Mouse (Mus musculus) thymus, adult 2 months (tissue): ENCODE results near the gene Gm45785. TPM values are rescaled to one million over a fixed set of nuclear protein-coding genes. Genes with fewer than 3 reads are reported as not detected.

Source experiments
- DNase-seq: peaks from one replicate; pipeline ENCODE4 v3.0.0; 2021
- H3K27ac ChIP-seq: fragments of 200-500 bp; 2 replicates; pipeline ENCODE4 v1.5.1; 2012; ENCODE audit warnings: low read length, control low read depth; ENCODE audit not compliant: control insufficient read depth, insufficient read depth
- H3K27me3 ChIP-seq: fragments of 200-500 bp; 2 replicates; pipeline ENCODE4 v1.6.1; 2012; ENCODE audit warnings: mild to moderate bottlenecking, low read length, moderate library complexity, mixed read lengths; ENCODE audit not compliant: control insufficient read depth, insufficient read depth
- H3K36me3 ChIP-seq: fragments of 200-500 bp; 2 replicates; pipeline ENCODE4 v1.6.1; 2012; ENCODE audit warnings: mild to moderate bottlenecking, low read length, moderate library complexity; ENCODE audit not compliant: control insufficient read depth, insufficient read depth
- H3K4me1 ChIP-seq: fragments of 200-500 bp; replicated peaks from 2 replicates; pipeline ENCODE4 v1.6.1; 2012; ENCODE audit warnings: low read length; ENCODE audit not compliant: control insufficient read depth, insufficient read depth
- H3K4me3 ChIP-seq: fragments of 200-500 bp; 2 replicates; pipeline ENCODE4 v1.5.1; 2012; ENCODE audit warnings: mild to moderate bottlenecking, low read length, control low read depth, moderate library complexity; ENCODE audit not compliant: control insufficient read depth, insufficient read depth
- CTCF ChIP-seq: fragments of 200-500 bp; IDR thresholded peaks from 2 replicates; pipeline ENCODE4 v1.5.1; 2012; ENCODE audit warnings: mild to moderate bottlenecking, control low read depth, low read length, moderate library complexity, borderline replicate concordance; ENCODE audit not compliant: control insufficient read depth, poor library complexity, insufficient read depth; ENCODE audit errors: extremely low read depth
- POLR2A ChIP-seq: fragments of 200-500 bp; IDR thresholded peaks from 2 replicates; pipeline ENCODE4 v1.6.1; 2012; ENCODE audit warnings: mild to moderate bottlenecking, low read length, control low read depth, moderate library complexity; ENCODE audit not compliant: control insufficient read depth, poor library complexity, insufficient read depth; ENCODE audit errors: extremely low read depth
- WGBS: fragments of 180-500 bp; shearing (Covaris S2); methylation state at CpG from one replicate; pipeline ENCODE4 v1.1.7; 2018; 5-methylcytosine and 5-hydroxymethylcytosine counted together
- polyA plus RNA-seq: library from polyadenylated mRNA; depleted of rRNA; stranded (reverse); fragments of >200 nt; gene quantifications from 2 replicates; pipeline ENCODE4 v1.2.3, GENCODE M21; 2012

Gene Gm45785
- polyA plus RNA-seq, 1 experiment: not detected

GRCm38 (mm10) chr7:140821305-140821652 lies 34.9 kb downstream of the Gm45785 start:
- H3K4me3 ChIP-seq: no peak overlapping the region
- no peaks in the 10 kb centered on the region; the same call in 1 of the 2 replicates for H3K4me1 ChIP-seq
- TF ChIP-seq POLR2A (no peak), CTCF (no peak)
- no peaks in the 10 kb centered on the region for H3K36me3 ChIP-seq
- 82% methylated on average over 5 of the region's 5 CpGs for WGBS
- no peaks in the 10 kb centered on the region; the same call in 1 of the 2 replicates for H3K27me3 ChIP-seq
- H3K27ac ChIP-seq: no peak overlapping the region
- no peak for DNase-seq

- H3K27me3 ChIP-seq: no peaks in the 10 kb centered on the region; the same call in 1 of the 2 replicates
- no peak overlapping the region for H3K27ac ChIP-seq
- H3K4me1 ChIP-seq: no peaks in the 10 kb centered on the region; the same call in 1 of the 2 replicates
- no peak for DNase-seq
- whole genome bisulfite sequencing: 88% methylated on average over 4 of the region's 4 CpGs
- no peak overlapping the region for H3K4me3 ChIP-seq
- no peaks in the 10 kb centered on the region for H3K36me3 ChIP-seq
- no peak for TF ChIP-seq CTCF
- no peak for TF ChIP-seq POLR2A
Observed at GRCm38 (mm10) chr7:140820173-140820572, 36.0 kb downstream of the Gm45785 start.

GRCm38 (mm10) chr7:140812850-140813249 lies 43.3 kb downstream of the Gm45785 start:
- TF ChIP-seq CTCF (no peak), POLR2A (no peak)
- no peaks in the 10 kb centered on the region for H3K4me1 ChIP-seq
- WGBS: 86% methylated on average over 12 of the region's 12 CpGs
- no peak for DNase-seq
- no peaks in the 10 kb centered on the region for H3K36me3 ChIP-seq
- no peak overlapping the region for H3K27ac ChIP-seq
- no peak overlapping the region for H3K4me3 ChIP-seq
- H3K27me3 ChIP-seq: no peaks in the 10 kb centered on the region

- H3K4me3 ChIP-seq: no peak overlapping the region
- no peaks in the 10 kb centered on the region for H3K4me1 ChIP-seq
- WGBS: 95% methylated on average over 13 of the region's 13 CpGs
- no peaks in the 10 kb centered on the region for H3K27me3 ChIP-seq
- no peak for TF ChIP-seq POLR2A
- TF ChIP-seq CTCF: no peak
- no peaks in the 10 kb centered on the region for H3K36me3 ChIP-seq
- no peak for DNase-seq
- H3K27ac ChIP-seq: no peak overlapping the region
Observed at GRCm38 (mm10) chr7:140811714-140812113, 44.4 kb downstream of the Gm45785 start.

GRCm38 (mm10) chr7:140810496-140810895 lies 45.6 kb downstream of the Gm45785 start:
- TF ChIP-seq POLR2A (no peak), CTCF (no peak)
- no peaks in the 10 kb centered on the region for H3K27me3 ChIP-seq
- WGBS: 92% methylated on average over 6 of the region's 6 CpGs

GRCm38 (mm10) chr7:140805704-140806103 lies 50.4 kb downstream of the Gm45785 start:
- peak; percentile 48 for DNase-seq
- Histone ChIP-seq H3K36me3 (no peaks in the 10 kb centered on the region), H3K4me1 (no peaks in the 10 kb centered on the region), H3K4me3 (no peak overlapping the region), H3K27ac (no peak overlapping the region), H3K27me3 (no peaks in the 10 kb centered on the region)
- TF ChIP-seq CTCF: peak; percentile 67; the same call in 1 of the 2 replicates
- no peak for TF ChIP-seq POLR2A
- 8% methylated on average over 1 of the region's 1 CpGs for WGBS

More at GRCm38 (mm10) chr7:140810496-140810895, 45.6 kb downstream of the Gm45785 start:
- no peaks in the 10 kb centered on the region for H3K36me3 ChIP-seq
- no peak for DNase-seq
- H3K4me1 ChIP-seq: no peaks in the 10 kb centered on the region
- H3K4me3 ChIP-seq: no peak overlapping the region
- H3K27ac ChIP-seq: no peak overlapping the region

- H3K4me3 ChIP-seq: no peak overlapping the region
- 84% methylated on average over 6 of the region's 6 CpGs for WGBS
- no peak overlapping the region for H3K27ac ChIP-seq
- H3K4me1 ChIP-seq: no peaks in the 10 kb centered on the region
- H3K27me3 ChIP-seq: no peaks in the 10 kb centered on the region
- no peak for TF ChIP-seq CTCF
- TF ChIP-seq POLR2A: no peak
- no peak for DNase-seq
- H3K36me3 ChIP-seq: no peaks in the 10 kb centered on the region
Observed at GRCm38 (mm10) chr7:140802629-140803028, 53.5 kb downstream of the Gm45785 start.

GRCm38 (mm10) chr7:140798212-140798611 lies 57.9 kb downstream of the Gm45785 start:
- Histone ChIP-seq H3K4me1 (no peaks in the 10 kb centered on the region), H3K27ac (no peak overlapping the region), H3K36me3 (no peaks in the 10 kb centered on the region), H3K4me3 (no peak overlapping the region), H3K27me3 (no peaks in the 10 kb centered on the region)
- TF ChIP-seq POLR2A: no peak
- no peak for TF ChIP-seq CTCF
- WGBS: 94% methylated on average over 2 of the region's 2 CpGs
- no peak for DNase-seq
